Mouse (Mus musculus) intestine, embryonic 15.5 days (tissue): Measurements from ENCODE around the gene March1. TPM values are rescaled to one million over a fixed set of nuclear protein-coding genes. Genes with fewer than 3 reads are reported as not detected.

ENCODE experiments used
- ATAC-seq: fragments of 200-750 bp; cut with Nextera tagmentation; 2 replicates; pipeline ENCODE4 v1.8.0; 2017; ENCODE audit warnings: moderate TSS enrichment, moderate library complexity
- H3K27ac ChIP-seq: fragments of 300-500 bp; sonication (generic); 2 replicates; pipeline ENCODE4 v1.5.1; 2015; ENCODE audit warnings: mild to moderate bottlenecking, inconsistent platforms
- H3K27me3 ChIP-seq: fragments of 300-500 bp; sonication (generic); replicated peaks from 2 replicates; pipeline ENCODE4 v1.6.1; 2015; ENCODE audit warnings: inconsistent platforms
- H3K36me3 ChIP-seq: fragments of 300-500 bp; sonication (generic); 2 replicates; pipeline ENCODE4 v1.6.1; 2015; ENCODE audit warnings: inconsistent platforms
- H3K4me1 ChIP-seq: fragments of 300-500 bp; sonication (generic); replicated peaks from 2 replicates; pipeline ENCODE4 v1.6.1; 2015; ENCODE audit warnings: inconsistent platforms
- H3K4me2 ChIP-seq: fragments of 300-500 bp; sonication (generic); replicated peaks from 2 replicates; pipeline ENCODE4 v1.6.1; 2015; ENCODE audit warnings: mild to moderate bottlenecking, inconsistent platforms
- H3K4me3 ChIP-seq: fragments of 300-500 bp; sonication (generic); replicated peaks from 2 replicates; pipeline ENCODE4 v1.5.1; 2015; ENCODE audit warnings: inconsistent platforms
- H3K9ac ChIP-seq: fragments of 300-500 bp; sonication (generic); 2 replicates; pipeline ENCODE4 v1.6.1; 2015; ENCODE audit warnings: inconsistent platforms
- H3K9me3 ChIP-seq: fragments of 300-500 bp; sonication (generic); 2 replicates; pipeline ENCODE4 v1.6.1; 2016; ENCODE audit warnings: inconsistent platforms
- WGBS: fragments of 180-500 bp; shearing (Covaris S2); methylation state at CpG from one replicate; pipeline ENCODE4 v1.1.7; 2015; 5-methylcytosine and 5-hydroxymethylcytosine counted together
- polyA plus RNA-seq: library from polyadenylated mRNA; unstranded; fragments of >200 nt; fragmentation: Nextera tagmentation; extraction: Ambion mirVana; gene quantifications from 2 replicates; pipeline ENCODE4 v1.2.1, GENCODE M21; 2015

Gene March1
- polyA plus RNA-seq, 1 experiment from 2014 or later: 0.84 TPM

GRCm38 (mm10) chr8:66339551-66339950, 721.9 kb downstream of the March1 start:
- H3K4me1 ChIP-seq: no peaks in the 10 kb centered on the region
- WGBS: 73% methylated on average over 3 of the region's 3 CpGs
- H3K27ac ChIP-seq: no peak overlapping the region
- no peaks in the 10 kb centered on the region for H3K27me3 ChIP-seq
- H3K36me3 ChIP-seq: no peaks in the 10 kb centered on the region
- ATAC-seq: no peak
- no peak overlapping the region for H3K4me3 ChIP-seq
- H3K9ac ChIP-seq: no peak overlapping the region
- no peak overlapping the region for H3K4me2 ChIP-seq
- H3K9me3 ChIP-seq: no peaks in the 10 kb centered on the region

GRCm38 (mm10) chr8:66342928-66343327, 725.2 kb downstream of the March1 start:
- WGBS: 64% methylated on average over 1 of the region's 1 CpGs

GRCm38 (mm10) chr8:66362882-66363801, 745.4 kb downstream of the March1 start:
- no peak overlapping the region for H3K4me3 ChIP-seq
- H3K27ac ChIP-seq: no peak overlapping the region
- H3K4me1 ChIP-seq: no peaks in the 10 kb centered on the region
- 74% methylated on average over 5 of the region's 5 CpGs for WGBS
- H3K27me3 ChIP-seq: no peaks in the 10 kb centered on the region
- no peaks in the 10 kb centered on the region for H3K9me3 ChIP-seq
- no peaks in the 10 kb centered on the region for H3K36me3 ChIP-seq
- H3K9ac ChIP-seq: no peak overlapping the region
- H3K4me2 ChIP-seq: no peak overlapping the region
- ATAC-seq: no peak

More at GRCm38 (mm10) chr8:66342928-66343327, 725.2 kb downstream of the March1 start:
- Histone ChIP-seq H3K27ac (no peak overlapping the region), H3K9me3 (no peaks in the 10 kb centered on the region), H3K9ac (no peak overlapping the region), H3K4me2 (no peak overlapping the region), H3K4me3 (no peak overlapping the region), H3K4me1 (no peaks in the 10 kb centered on the region), H3K36me3 (no peaks in the 10 kb centered on the region), H3K27me3 (no peaks in the 10 kb centered on the region)
- no peak for ATAC-seq

GRCm38 (mm10) chr8:66383694-66384373, 766.1 kb downstream of the March1 start:
- Histone ChIP-seq H3K4me2 (no peak overlapping the region), H3K27ac (no peak overlapping the region), H3K4me3 (no peak overlapping the region), H3K9ac (no peak overlapping the region), H3K27me3 (no peaks in the 10 kb centered on the region), H3K4me1 (no peaks in the 10 kb centered on the region), H3K36me3 (no peaks in the 10 kb centered on the region), H3K9me3 (no peaks in the 10 kb centered on the region)
- 60% methylated on average over 4 of the region's 4 CpGs for WGBS
- peak; percentile 89 for ATAC-seq

GRCm38 (mm10) chr8:66386008-66386407, 768.3 kb downstream of the March1 start:
- no peaks in the 10 kb centered on the region for H3K4me1 ChIP-seq
- no peak for ATAC-seq

GRCm38 (mm10) chr8:66388693-66389092, 771.0 kb downstream of the March1 start:
- ATAC-seq: no peak
- Histone ChIP-seq H3K9me3 (no peaks in the 10 kb centered on the region), H3K27ac (no peak overlapping the region), H3K9ac (no peak overlapping the region), H3K4me2 (no peak overlapping the region), H3K36me3 (no peaks in the 10 kb centered on the region), H3K27me3 (no peaks in the 10 kb centered on the region), H3K4me3 (no peak overlapping the region), H3K4me1 (no peaks in the 10 kb centered on the region)
- WGBS: 53% methylated on average over 2 of the region's 2 CpGs

More at GRCm38 (mm10) chr8:66386008-66386407, 768.3 kb downstream of the March1 start:
- Histone ChIP-seq H3K27ac (no peak overlapping the region), H3K9me3 (no peaks in the 10 kb centered on the region), H3K27me3 (no peaks in the 10 kb centered on the region), H3K4me2 (no peak overlapping the region), H3K9ac (no peak overlapping the region), H3K4me3 (no peak overlapping the region), H3K36me3 (no peaks in the 10 kb centered on the region)

GRCm38 (mm10) chr8:66391554-66391953, 773.9 kb downstream of the March1 start:
- H3K9ac ChIP-seq: no peak overlapping the region
- no peak overlapping the region for H3K4me3 ChIP-seq
- H3K4me1 ChIP-seq: no peaks in the 10 kb centered on the region
- H3K27ac ChIP-seq: no peak overlapping the region
- no peak for ATAC-seq
- no peaks in the 10 kb centered on the region for H3K9me3 ChIP-seq
- H3K27me3 ChIP-seq: no peaks in the 10 kb centered on the region
- WGBS: 87% methylated on average over 5 of the region's 5 CpGs
- no peaks in the 10 kb centered on the region for H3K36me3 ChIP-seq
- H3K4me2 ChIP-seq: no peak overlapping the region

- no peaks in the 10 kb centered on the region for H3K27me3 ChIP-seq
- ATAC-seq: no peak
- H3K36me3 ChIP-seq: no peaks in the 10 kb centered on the region
- H3K9me3 ChIP-seq: no peaks in the 10 kb centered on the region
- no peaks in the 10 kb centered on the region for H3K4me1 ChIP-seq
- H3K4me3 ChIP-seq: no peak overlapping the region
- H3K27ac ChIP-seq: no peak overlapping the region
- H3K4me2 ChIP-seq: no peak overlapping the region
- no peak overlapping the region for H3K9ac ChIP-seq
Observed at GRCm38 (mm10) chr8:66392900-66393299, 775.2 kb downstream of the March1 start.

- no peak for ATAC-seq
- H3K4me3 ChIP-seq: no peak overlapping the region
- H3K4me1 ChIP-seq: no peaks in the 10 kb centered on the region
- H3K27ac ChIP-seq: no peak overlapping the region
- no peaks in the 10 kb centered on the region for H3K27me3 ChIP-seq
- 80% methylated on average over 3 of the region's 3 CpGs for WGBS
- no peaks in the 10 kb centered on the region for H3K9me3 ChIP-seq
- no peaks in the 10 kb centered on the region for H3K36me3 ChIP-seq
- H3K4me2 ChIP-seq: no peak overlapping the region
- H3K9ac ChIP-seq: no peak overlapping the region
Observed at GRCm38 (mm10) chr8:66394148-66394547, 776.4 kb downstream of the March1 start.

GRCm38 (mm10) chr8:66397811-66398210, 780.1 kb downstream of the March1 start:
- H3K9me3 ChIP-seq: no peaks in the 10 kb centered on the region
- H3K4me3 ChIP-seq: no peak overlapping the region
- H3K9ac ChIP-seq: no peak overlapping the region
- H3K27me3 ChIP-seq: no peaks in the 10 kb centered on the region
- no peaks in the 10 kb centered on the region for H3K36me3 ChIP-seq
- no peak overlapping the region for H3K27ac ChIP-seq
- no peak for ATAC-seq
- no peak overlapping the region for H3K4me2 ChIP-seq
- H3K4me1 ChIP-seq: no peaks in the 10 kb centered on the region

GRCm38 (mm10) chr8:66400050-66400449, 782.4 kb downstream of the March1 start:
- WGBS: 71% methylated on average over 1 of the region's 1 CpGs
- H3K9ac ChIP-seq: no peak overlapping the region
- no peaks in the 10 kb centered on the region for H3K9me3 ChIP-seq
- H3K27ac ChIP-seq: no peak overlapping the region
- H3K4me3 ChIP-seq: no peak overlapping the region
- ATAC-seq: no peak
- no peaks in the 10 kb centered on the region for H3K4me1 ChIP-seq
- no peak overlapping the region for H3K4me2 ChIP-seq
- H3K27me3 ChIP-seq: no peaks in the 10 kb centered on the region
- no peaks in the 10 kb centered on the region for H3K36me3 ChIP-seq

GRCm38 (mm10) chr8:66404711-66405414, 787.2 kb downstream of the March1 start:
- Histone ChIP-seq H3K4me3 (no peak overlapping the region), H3K9me3 (no peaks in the 10 kb centered on the region), H3K4me1 (no peaks in the 10 kb centered on the region), H3K9ac (no peak overlapping the region), H3K4me2 (no peak overlapping the region), H3K27me3 (no peaks in the 10 kb centered on the region), H3K36me3 (no peaks in the 10 kb centered on the region), H3K27ac (no peak overlapping the region)
- 78% methylated on average over 2 of the region's 2 CpGs for WGBS
- no peak for ATAC-seq
